Mouse (Mus musculus): ENCODE results near the gene Unc13b. TPM values are rescaled to one million over a fixed set of nuclear protein-coding genes. Genes with fewer than 3 reads are reported as not detected.
A peak's percentile ranks its signal among the peaks of the same experiment; 100 is the strongest.

Gene Unc13b
- 1 to 10 TPM; 4.1 to 4.6 TPM for total RNA-seq (2021)
- long read RNA-seq, experiment 1, partial matches to known transcripts: 0 of 2 reads
- long read RNA-seq, experiment 1, other reads (novel, unspliced or antisense): 2 of 2 reads
- long read RNA-seq, experiment 2, full-length matches to known transcripts: 2 of 3 reads
- long read RNA-seq, experiment 2, partial matches to known transcripts: 0 of 3 reads
- long read RNA-seq, experiment 2, other reads (novel, unspliced or antisense): 1 of 3 reads

- intact Hi-C loops (cut with DNase I; ENCODE audit: low total_unique reads): loop anchor here (5.0 to 10.0 kb wide), 2 partner anchors 48 to 366 kb away; partner anchors contain the start of gene Fam166b
- peak; percentile 85 for DNase-seq
Measured at GRCm38 (mm10) chr4:43058753-43059654, at the start of gene Unc13b. TSS of gene Unc13b (plus strand) at chr4:43058953.

GRCm38 (mm10) chr4:43010161-43011038 lies 48.4 kb upstream of the Unc13b start, which contains the start of gene Fancg:
TSS of gene Fancg (minus strand) at chr4:43010506.
- DNase-seq: peak; percentile 81
- intact Hi-C loops (cut with DNase I; ENCODE audit: low total_unique reads): no loop called here

- intact Hi-C loops (cut with DNase I; ENCODE audit: low total_unique reads): no loop called here
- DNase-seq: no peak
Measured at GRCm38 (mm10) chr4:43012091-43012490, 46.7 kb upstream of the Unc13b start.

GRCm38 (mm10) chr4:43018156-43018555 lies 40.6 kb upstream of the Unc13b start:
- no peak for DNase-seq
- intact Hi-C loops (cut with DNase I; ENCODE audit: low total_unique reads): no loop called here

- intact Hi-C loops (cut with DNase I; ENCODE audit: low total_unique reads): no loop called here
- no peak for DNase-seq
Measured at GRCm38 (mm10) chr4:43019176-43019575, 39.6 kb upstream of the Unc13b start.

GRCm38 (mm10) chr4:43019641-43020465 lies 38.9 kb upstream of the Unc13b start:
- DNase-seq: no peak
- intact Hi-C loops (cut with DNase I; ENCODE audit: low total_unique reads): no loop called here

- intact Hi-C loops (cut with DNase I; ENCODE audit: low total_unique reads): no loop called here
- DNase-seq: no peak
Measured at GRCm38 (mm10) chr4:43020876-43021275, 37.9 kb upstream of the Unc13b start.

GRCm38 (mm10) chr4:43021341-43021740 lies 37.4 kb upstream of the Unc13b start:
- intact Hi-C loops (cut with DNase I; ENCODE audit: low total_unique reads): no loop called here
- DNase-seq: no peak

- intact Hi-C loops (cut with DNase I; ENCODE audit: low total_unique reads): no loop called here
- DNase-seq: no peak
Measured at GRCm38 (mm10) chr4:43024673-43025072, 34.1 kb upstream of the Unc13b start.

- peak; percentile 94 for DNase-seq
- intact Hi-C loops (cut with DNase I; ENCODE audit: low total_unique reads): no loop called here
Measured at GRCm38 (mm10) chr4:43025084-43025960, 33.4 kb upstream of the Unc13b start, which contains the start of gene Pigo. TSS of gene Pigo (minus strand) at chr4:43025819.

GRCm38 (mm10) chr4:43029121-43029520 lies 29.6 kb upstream of the Unc13b start:
- DNase-seq: no peak
- intact Hi-C loops (cut with DNase I; ENCODE audit: low total_unique reads): no loop called here

- intact Hi-C loops (cut with DNase I; ENCODE audit: low total_unique reads): no loop called here
Measured at GRCm38 (mm10) chr4:43029749-43030148, 29.0 kb upstream of the Unc13b start.

GRCm38 (mm10) chr4:43030352-43030751 lies 28.4 kb upstream of the Unc13b start:
- DNase-seq: no peak
- intact Hi-C loops (cut with DNase I; ENCODE audit: low total_unique reads): no loop called here

More at GRCm38 (mm10) chr4:43029749-43030148, 29.0 kb upstream of the Unc13b start:
- DNase-seq: no peak

GRCm38 (mm10) chr4:43030780-43031230 lies 27.9 kb upstream of the Unc13b start:
- peak; percentile 46 for DNase-seq
- intact Hi-C loops (cut with DNase I; ENCODE audit: low total_unique reads): no loop called here

GRCm38 (mm10) chr4:43031237-43031995 lies 27.3 kb upstream of the Unc13b start, which contains the start of gene Stoml2:
TSS of gene Stoml2 (minus strand) at chr4:43031710.
- intact Hi-C loops (cut with DNase I; ENCODE audit: low total_unique reads): no loop called here
- peak; percentile 93 for DNase-seq

GRCm38 (mm10) chr4:43032501-43032900 lies 26.3 kb upstream of the Unc13b start:
- no peak for DNase-seq
- intact Hi-C loops (cut with DNase I; ENCODE audit: low total_unique reads): no loop called here

GRCm38 (mm10) chr4:43033481-43033880 lies 25.3 kb upstream of the Unc13b start:
- no peak for DNase-seq
- intact Hi-C loops (cut with DNase I; ENCODE audit: low total_unique reads): no loop called here
